Mouse (Mus musculus): Measurements from ENCODE around the gene Olfr597. TPM values are rescaled to one million over a fixed set of nuclear protein-coding genes. Genes with fewer than 3 reads are reported as not detected.
"Not testable (repeated sequence)": the region's sequence is repeated elsewhere in the genome, so short reads cannot be mapped to it uniquely, and the experiment has no call there.

Olfr597 gene
- polyA plus RNA-seq (2014; fragmentation: Nextera tagmentation; extraction: Ambion mirVana), result not detected in 2 replicates

DNA sequence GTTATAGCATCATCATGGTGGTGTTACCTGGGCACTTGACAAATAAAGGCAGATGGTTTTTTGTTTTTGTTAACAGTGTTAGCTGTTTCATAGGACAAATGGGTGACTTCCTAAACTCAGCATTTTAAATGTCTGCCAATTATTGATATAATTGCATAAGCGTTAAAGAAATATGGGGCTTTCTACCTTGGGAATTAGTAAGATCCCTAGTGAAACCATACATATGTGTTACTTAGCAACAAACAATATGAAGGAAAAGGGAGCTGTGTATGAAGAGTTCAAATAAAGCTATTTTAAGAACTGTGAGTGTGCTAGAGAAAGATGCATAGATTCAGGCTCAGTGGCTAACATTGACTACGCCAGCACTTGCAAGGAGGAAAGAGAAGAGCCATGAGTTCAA is at the start of gene Olfr597:
Olfr597 (plus strand) TSS at position 301 of the 400 bp plus-strand sequence.
- not testable (repeated sequence) for H3K4me3 ChIP-seq (ENCODE audit: low read depth, low read length); H3K27ac ChIP-seq (ENCODE audit: low read depth, low read length); H3K4me1 ChIP-seq (replicated peaks; ENCODE audit: control insufficient read depth, insufficient read depth, low read length); H3K36me3 ChIP-seq (ENCODE audit: control insufficient read depth, insufficient read depth, low read length); H3K27me3 ChIP-seq (ENCODE audit: control insufficient read depth, insufficient read depth, low read length); H3K9ac ChIP-seq (ENCODE audit: low read depth, low read length); H3K9me3 ChIP-seq (ENCODE audit: control insufficient read depth, low read length); H3K4me2 ChIP-seq (replicated peaks; ENCODE audit: low read depth, low read length); DNase-seq (ENCODE audit: low spot score); ATAC-seq (ENCODE audit: low FRiP score)
- WGBS, result 91% methylated on average over 2 of the region's 2 CpGs

DNA sequence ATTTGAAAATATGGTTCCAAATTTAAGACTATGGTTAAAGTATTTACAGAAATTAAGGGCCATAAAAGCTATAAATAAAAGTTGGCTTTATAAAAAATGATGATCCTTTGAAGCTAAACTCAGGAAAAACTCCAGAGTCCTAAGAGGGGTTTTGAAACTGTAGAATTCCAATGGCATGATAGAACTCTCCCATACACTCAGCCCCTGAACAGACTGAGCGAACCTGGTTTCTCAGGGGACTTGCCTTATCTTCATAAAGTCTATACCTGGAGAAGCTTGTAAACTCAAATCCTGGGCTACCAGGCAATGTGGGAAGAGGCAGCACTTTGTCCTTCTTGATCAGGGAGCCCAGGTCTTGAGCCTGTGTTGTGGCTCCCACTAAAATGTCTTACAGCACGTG is 10.8 kb upstream of the Olfr597 start, which contains the start of gene Olfr596:
Olfr596 (plus strand) TSS at position 301 of the 400 bp plus-strand sequence.
- H3K9ac ChIP-seq (ENCODE audit: low read depth, low read length); H3K27me3 ChIP-seq (ENCODE audit: control insufficient read depth, insufficient read depth, low read length); H3K27ac ChIP-seq (ENCODE audit: low read depth, low read length); H3K4me3 ChIP-seq (ENCODE audit: low read depth, low read length); H3K4me1 ChIP-seq (replicated peaks; ENCODE audit: control insufficient read depth, insufficient read depth, low read length); H3K9me3 ChIP-seq (ENCODE audit: control insufficient read depth, low read length); DNase-seq (ENCODE audit: low spot score); H3K4me2 ChIP-seq (replicated peaks; ENCODE audit: low read depth, low read length); H3K36me3 ChIP-seq (ENCODE audit: control insufficient read depth, insufficient read depth, low read length); ATAC-seq (ENCODE audit: low FRiP score): not testable (repeated sequence)
- 94% methylated on average over 2 of the region's 2 CpGs for WGBS

DNA sequence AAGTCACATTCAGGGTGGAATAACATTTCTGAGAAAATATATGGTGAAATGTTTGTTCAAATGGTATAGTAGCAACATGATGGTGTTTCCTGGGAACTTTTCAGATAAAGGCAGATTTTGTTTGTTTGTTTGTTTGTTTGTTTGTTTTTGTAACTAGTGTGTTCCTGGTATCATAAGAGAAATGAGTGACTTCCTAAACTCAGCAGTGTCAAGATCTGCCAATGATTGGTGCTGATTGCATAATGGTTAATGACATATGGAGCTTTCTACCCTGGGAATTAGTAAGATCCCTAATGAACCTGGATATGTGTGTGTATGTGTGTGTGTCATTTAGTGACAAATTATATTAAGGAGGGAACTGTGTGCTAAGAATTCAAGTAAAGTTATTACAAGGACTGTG is 7.2 kb downstream of the Olfr597 start, which contains the start of gene Olfr598:
Olfr598 (plus strand) TSS at position 301 of the 400 bp plus-strand sequence.
- no peak within 1 kb of the TSS for H3K4me3 ChIP-seq (ENCODE audit: low read depth, low read length)
- no peaks in the 10 kb centered on the region for H3K9me3 ChIP-seq (ENCODE audit: control insufficient read depth, low read length)
- H3K4me2 ChIP-seq (replicated peaks; ENCODE audit: low read depth, low read length), result no peak within 1 kb of the TSS
- ATAC-seq (ENCODE audit: low FRiP score) (no peak), DNase-seq (ENCODE audit: low spot score) (no peak)
- H3K27me3 ChIP-seq (ENCODE audit: control insufficient read depth, insufficient read depth, low read length), result no peaks in the 10 kb centered on the region
- H3K9ac ChIP-seq (ENCODE audit: low read depth, low read length), result no peak within 1 kb of the TSS
- no peaks in the 10 kb centered on the region for H3K4me1 ChIP-seq (replicated peaks; ENCODE audit: control insufficient read depth, insufficient read depth, low read length)
- no peak within 1 kb of the TSS for H3K27ac ChIP-seq (ENCODE audit: low read depth, low read length)
- H3K36me3 ChIP-seq (ENCODE audit: control insufficient read depth, insufficient read depth, low read length), result no peaks in the 10 kb centered on the region

DNA sequence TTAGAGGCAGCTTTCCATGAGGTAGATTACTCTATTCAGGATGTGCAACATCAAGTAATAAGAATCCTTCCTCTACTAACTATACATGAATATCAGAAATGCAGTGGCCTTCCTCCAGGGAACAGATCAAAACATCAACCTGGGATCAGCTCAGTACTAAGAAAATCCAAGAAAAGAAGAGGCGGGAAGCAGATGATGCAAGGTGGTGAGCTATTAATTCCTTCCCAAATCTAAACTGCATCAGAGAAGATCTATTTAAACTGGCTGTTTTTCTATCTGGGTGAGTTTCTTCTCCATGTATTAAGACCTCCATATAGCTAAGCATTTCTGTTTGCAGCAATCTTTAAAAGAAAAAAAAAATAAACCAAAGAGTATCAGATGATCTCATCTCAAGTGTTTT is 19.5 kb downstream of the Olfr597 start, which contains the start of gene Olfr599:
Olfr599 (plus strand) TSS at position 301 of the 400 bp plus-strand sequence.
- Histone ChIP-seq H3K4me3 (ENCODE audit: low read depth, low read length) (no peak within 1 kb of the TSS), H3K27me3 (ENCODE audit: control insufficient read depth, insufficient read depth, low read length) (no peaks in the 10 kb centered on the region), H3K36me3 (ENCODE audit: control insufficient read depth, insufficient read depth, low read length) (no peaks in the 10 kb centered on the region), H3K4me1 (replicated peaks; ENCODE audit: control insufficient read depth, insufficient read depth, low read length) (no peaks in the 10 kb centered on the region), H3K9ac (ENCODE audit: low read depth, low read length) (no peak within 1 kb of the TSS), H3K9me3 (ENCODE audit: control insufficient read depth, low read length) (no peaks in the 10 kb centered on the region), H3K27ac (ENCODE audit: low read depth, low read length) (no peak within 1 kb of the TSS), H3K4me2 (replicated peaks; ENCODE audit: low read depth, low read length) (no peak within 1 kb of the TSS)
- 92% methylated on average over 1 of the region's 1 CpGs for WGBS
- no peak for ATAC-seq (ENCODE audit: low FRiP score)
- DNase-seq (ENCODE audit: low spot score), result no peak

DNA sequence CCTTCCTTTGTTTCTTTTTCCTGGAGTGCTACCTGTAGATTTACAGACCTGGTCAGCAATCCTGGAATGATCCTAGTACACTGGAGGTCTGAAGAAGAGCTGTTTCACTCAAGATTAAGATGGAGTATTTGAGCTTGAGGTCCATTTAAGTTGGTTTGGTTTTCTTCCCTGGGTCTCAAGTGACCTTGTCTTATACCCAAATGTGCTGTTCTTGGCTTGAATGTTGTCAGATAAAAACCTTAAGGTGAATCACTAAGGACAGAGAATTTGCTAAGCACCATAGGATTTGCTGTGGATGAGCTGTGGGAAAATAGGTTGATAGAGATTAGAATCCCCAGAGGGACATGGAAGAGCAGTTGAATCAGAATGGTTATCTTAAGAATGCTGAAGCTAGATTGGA is 33.5 kb downstream of the Olfr597 start, which contains the start of gene Olfr600:
Olfr600 (minus strand) TSS at position 101 of the 400 bp plus-strand sequence.
- no peaks in the 10 kb centered on the region for H3K27me3 ChIP-seq (ENCODE audit: control insufficient read depth, insufficient read depth, low read length)
- no peak within 1 kb of the TSS for H3K4me2 ChIP-seq (replicated peaks; ENCODE audit: low read depth, low read length)
- H3K9me3 ChIP-seq (ENCODE audit: control insufficient read depth, low read length), result no peaks in the 10 kb centered on the region
- ATAC-seq (ENCODE audit: low FRiP score), result no peak
- no peak within 1 kb of the TSS for H3K9ac ChIP-seq (ENCODE audit: low read depth, low read length)
- H3K27ac ChIP-seq (ENCODE audit: low read depth, low read length), result no peak within 1 kb of the TSS
- DNase-seq (ENCODE audit: low spot score), result no peak
- no peaks in the 10 kb centered on the region for H3K36me3 ChIP-seq (ENCODE audit: control insufficient read depth, insufficient read depth, low read length)
- no peak within 1 kb of the TSS for H3K4me3 ChIP-seq (ENCODE audit: low read depth, low read length)
- no peaks in the 10 kb centered on the region for H3K4me1 ChIP-seq (replicated peaks; ENCODE audit: control insufficient read depth, insufficient read depth, low read length)

DNA sequence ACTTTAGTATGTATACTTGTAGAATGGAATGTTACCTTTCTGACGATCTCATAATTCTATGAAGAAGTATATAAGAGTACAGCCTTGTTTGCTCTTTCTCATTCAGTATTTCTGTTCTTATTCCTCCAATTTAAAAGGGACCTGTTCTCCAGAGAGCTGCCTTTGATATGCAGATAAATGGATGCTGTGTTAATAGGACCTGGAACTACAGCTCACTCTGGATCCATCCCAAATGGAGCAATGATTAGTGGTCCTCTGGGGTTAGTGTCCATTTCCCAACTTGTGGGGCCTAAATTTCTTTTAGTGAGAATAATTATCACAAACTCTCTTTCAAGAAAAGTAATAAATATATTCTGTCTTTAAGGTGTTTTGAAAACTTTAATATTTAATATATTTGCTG is 46.4 kb downstream of the Olfr597 start, which contains the start of gene Olfr601:
Olfr601 (minus strand) TSS at position 101 of the 400 bp plus-strand sequence.
- WGBS, result 91% methylated on average over 1 of the region's 1 CpGs
- Histone ChIP-seq H3K9ac (ENCODE audit: low read depth, low read length) (no peak within 1 kb of the TSS), H3K36me3 (ENCODE audit: control insufficient read depth, insufficient read depth, low read length) (no peaks in the 10 kb centered on the region), H3K9me3 (ENCODE audit: control insufficient read depth, low read length) (no peaks in the 10 kb centered on the region), H3K4me1 (replicated peaks; ENCODE audit: control insufficient read depth, insufficient read depth, low read length) (no peaks in the 10 kb centered on the region), H3K27ac (ENCODE audit: low read depth, low read length) (no peak within 1 kb of the TSS), H3K4me3 (ENCODE audit: low read depth, low read length) (no peak within 1 kb of the TSS), H3K27me3 (ENCODE audit: control insufficient read depth, insufficient read depth, low read length) (no peaks in the 10 kb centered on the region), H3K4me2 (replicated peaks; ENCODE audit: low read depth, low read length) (no peak within 1 kb of the TSS)
- DNase-seq (ENCODE audit: low spot score) (no peak), ATAC-seq (ENCODE audit: low FRiP score) (no peak)

Other genes starting within 250 kb of the Olfr597 start
- not detected in 2 replicates for gene Olfr584, start 234.4 kb upstream of the Olfr597 start, polyA plus RNA-seq (2014; fragmentation: Nextera tagmentation; extraction: Ambion mirVana)
- not detected in 2 replicates for gene Olfr585, start 218.6 kb upstream of the Olfr597 start, polyA plus RNA-seq (2014; fragmentation: Nextera tagmentation; extraction: Ambion mirVana)
- gene Olfr586, start 190.7 kb upstream of the Olfr597 start, polyA plus RNA-seq (2014; fragmentation: Nextera tagmentation; extraction: Ambion mirVana), result not detected in 2 replicates
- gene Olfr588-ps1, start 175.4 kb upstream of the Olfr597 start, polyA plus RNA-seq (2014; fragmentation: Nextera tagmentation; extraction: Ambion mirVana), result not detected in 2 replicates
- gene Olfr589, start 160.0 kb upstream of the Olfr597 start, polyA plus RNA-seq (2014; fragmentation: Nextera tagmentation; extraction: Ambion mirVana), result not detected in 2 replicates
- not detected in 2 replicates for gene Olfr591, start 138.0 kb upstream of the Olfr597 start, polyA plus RNA-seq (2014; fragmentation: Nextera tagmentation; extraction: Ambion mirVana)
- not detected in 2 replicates for gene Olfr592, start 131.5 kb upstream of the Olfr597 start, polyA plus RNA-seq (2014; fragmentation: Nextera tagmentation; extraction: Ambion mirVana)
- gene Olfr593, start 104.5 kb upstream of the Olfr597 start, polyA plus RNA-seq (2014; fragmentation: Nextera tagmentation; extraction: Ambion mirVana), result not detected in 2 replicates
- not detected in 2 replicates for gene Olfr594, start 99.3 kb upstream of the Olfr597 start, polyA plus RNA-seq (2014; fragmentation: Nextera tagmentation; extraction: Ambion mirVana)
- gene Usp17ld, start 63.8 kb upstream of the Olfr597 start, polyA plus RNA-seq (2014; fragmentation: Nextera tagmentation; extraction: Ambion mirVana), result not detected in 2 replicates
- gene Olfr596, start 10.7 kb upstream of the Olfr597 start, polyA plus RNA-seq (2014; fragmentation: Nextera tagmentation; extraction: Ambion mirVana), result not detected in 2 replicates
- gene Olfr598, start 7.3 kb downstream of the Olfr597 start, polyA plus RNA-seq (2014; fragmentation: Nextera tagmentation; extraction: Ambion mirVana), result not detected in 2 replicates
- not detected in 2 replicates for gene Olfr599, start 19.6 kb downstream of the Olfr597 start, polyA plus RNA-seq (2014; fragmentation: Nextera tagmentation; extraction: Ambion mirVana)
- not detected in 2 replicates for gene Olfr600, start 33.4 kb downstream of the Olfr597 start, polyA plus RNA-seq (2014; fragmentation: Nextera tagmentation; extraction: Ambion mirVana)
- not detected in 2 replicates for gene Olfr601, start 46.3 kb downstream of the Olfr597 start, polyA plus RNA-seq (2014; fragmentation: Nextera tagmentation; extraction: Ambion mirVana)
- not detected in 2 replicates for gene Olfr603, start 69.9 kb downstream of the Olfr597 start, polyA plus RNA-seq (2014; fragmentation: Nextera tagmentation; extraction: Ambion mirVana)
- not detected in 2 replicates for gene Usp17lc, start 98.8 kb downstream of the Olfr597 start, polyA plus RNA-seq (2014; fragmentation: Nextera tagmentation; extraction: Ambion mirVana)
- gene Olfr605, start 129.1 kb downstream of the Olfr597 start, polyA plus RNA-seq (2014; fragmentation: Nextera tagmentation; extraction: Ambion mirVana), result not detected in 2 replicates
- not detected in 2 replicates for gene Olfr606, start 132.7 kb downstream of the Olfr597 start, polyA plus RNA-seq (2014; fragmentation: Nextera tagmentation; extraction: Ambion mirVana)
- gene Olfr607, start 147.8 kb downstream of the Olfr597 start, polyA plus RNA-seq (2014; fragmentation: Nextera tagmentation; extraction: Ambion mirVana), result not detected in 2 replicates
- gene Olfr608, start 153.6 kb downstream of the Olfr597 start, polyA plus RNA-seq (2014; fragmentation: Nextera tagmentation; extraction: Ambion mirVana), result not detected in 2 replicates
- gene Olfr609, start 181.7 kb downstream of the Olfr597 start, polyA plus RNA-seq (2014; fragmentation: Nextera tagmentation; extraction: Ambion mirVana), result not detected in 2 replicates
- gene Olfr610, start 195.8 kb downstream of the Olfr597 start, polyA plus RNA-seq (2014; fragmentation: Nextera tagmentation; extraction: Ambion mirVana), result not detected in 2 replicates
- not detected in 2 replicates for gene Olfr611, start 204.5 kb downstream of the Olfr597 start, polyA plus RNA-seq (2014; fragmentation: Nextera tagmentation; extraction: Ambion mirVana)
- gene Olfr612, start 226.4 kb downstream of the Olfr597 start, polyA plus RNA-seq (2014; fragmentation: Nextera tagmentation; extraction: Ambion mirVana), result not detected in 2 replicates
- not detected in 2 replicates for gene Olfr613, start 231.8 kb downstream of the Olfr597 start, polyA plus RNA-seq (2014; fragmentation: Nextera tagmentation; extraction: Ambion mirVana)
- gene Olfr615, start 239.8 kb downstream of the Olfr597 start, polyA plus RNA-seq (2014; fragmentation: Nextera tagmentation; extraction: Ambion mirVana), result not detected in 2 replicates